Mouse (Mus musculus) right cerebral cortex, adult 18-20 months (tissue): ENCODE measurements around the gene Myo1g.

Source experiments
- DNase-seq: peaks from one replicate; pipeline ENCODE4 v3.0.0; 2022; ENCODE audit warnings: mixed read lengths

The Myo1g gene

GRCm38 (mm10) chr11:6520507-6521173 is at the start of gene Myo1g:
Gene Myo1g (minus strand): TSS chr11:6520965.
- DNase-seq = no peak

- no peak for DNase-seq
Measured at GRCm38 (mm10) chr11:6569410-6569777, 48.6 kb upstream of the Myo1g start.

DNA sequence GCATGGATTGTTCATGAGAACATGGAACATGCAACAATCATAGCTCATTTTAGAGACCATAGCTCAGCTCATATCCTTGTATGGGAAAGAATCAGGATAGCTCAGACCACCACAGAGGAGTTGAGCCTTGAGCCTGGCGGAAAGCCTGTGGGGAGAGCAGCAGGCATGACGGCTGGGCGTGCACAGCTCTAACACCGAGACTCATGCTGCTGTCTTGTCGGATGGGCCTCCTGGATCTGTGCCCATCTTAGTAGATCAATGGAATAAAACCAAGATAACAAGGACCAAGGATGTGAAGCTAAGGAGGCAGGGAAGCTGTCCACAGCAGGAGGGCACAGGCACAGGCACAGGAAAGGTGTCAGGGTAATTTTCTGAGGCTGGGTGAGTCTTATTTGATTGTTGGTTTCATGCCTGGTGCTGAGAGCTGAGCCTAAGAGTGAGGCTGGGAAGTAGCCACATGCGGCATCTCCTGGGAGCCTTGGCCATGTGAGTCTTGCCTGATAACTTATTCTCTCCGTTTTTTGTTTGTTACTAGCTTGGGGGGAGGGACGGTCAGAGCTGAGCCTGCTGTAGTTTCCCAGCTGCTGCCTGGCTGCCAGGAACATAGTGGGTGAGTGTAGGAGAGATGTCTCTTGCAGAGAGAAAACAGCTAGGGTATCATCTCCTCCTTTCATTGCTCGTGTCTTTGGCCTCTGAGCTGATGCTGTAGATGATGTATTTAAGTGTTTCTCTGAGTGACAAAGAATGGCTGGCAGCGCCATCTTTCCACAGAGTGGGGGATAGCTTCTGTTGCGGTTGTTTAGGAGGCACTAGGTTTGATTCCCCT is 48.0 kb upstream of the Myo1g start:
- DNase-seq = peak; percentile 74

DNA sequence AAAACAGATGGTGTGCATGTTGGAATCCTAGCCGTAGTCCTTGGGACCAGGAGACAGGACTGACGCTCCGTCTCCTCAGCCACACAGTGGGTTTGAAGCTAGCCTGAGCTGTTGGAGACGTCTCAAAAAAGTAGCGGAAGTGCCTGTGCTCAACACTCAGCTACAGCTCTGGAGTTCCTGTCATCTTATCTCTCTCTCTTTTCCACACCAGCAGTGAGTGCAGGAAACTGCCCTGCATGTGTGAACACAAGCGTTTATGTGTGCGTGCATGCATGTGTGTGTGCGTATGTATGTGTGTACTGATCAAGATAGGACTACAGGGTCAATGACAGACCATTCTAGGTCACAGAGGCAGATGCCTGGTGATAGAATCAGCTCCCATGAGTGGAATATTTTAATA is 47.2 kb upstream of the Myo1g start:
- no peak for DNase-seq

DNA sequence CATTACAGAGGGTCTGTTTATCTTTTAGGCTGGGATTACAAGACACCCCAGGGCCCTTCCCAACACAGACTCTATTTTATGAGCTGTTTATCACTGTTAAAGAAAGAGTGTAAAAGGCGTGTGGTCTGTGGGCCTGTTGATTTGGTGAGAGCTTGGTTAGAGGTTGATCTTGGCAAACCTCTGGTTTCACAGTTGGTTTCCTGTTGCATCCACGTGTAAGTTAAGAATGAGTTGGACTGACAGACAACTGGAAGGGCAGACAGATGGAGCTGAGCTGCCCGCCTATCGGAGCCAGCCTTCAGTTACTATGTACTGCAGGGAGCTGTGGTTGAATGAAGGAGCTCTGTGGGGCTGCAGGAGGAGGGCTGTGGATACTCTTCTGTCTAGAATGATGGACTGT is 45.7 kb upstream of the Myo1g start:
- DNase-seq = no peak

DNA sequence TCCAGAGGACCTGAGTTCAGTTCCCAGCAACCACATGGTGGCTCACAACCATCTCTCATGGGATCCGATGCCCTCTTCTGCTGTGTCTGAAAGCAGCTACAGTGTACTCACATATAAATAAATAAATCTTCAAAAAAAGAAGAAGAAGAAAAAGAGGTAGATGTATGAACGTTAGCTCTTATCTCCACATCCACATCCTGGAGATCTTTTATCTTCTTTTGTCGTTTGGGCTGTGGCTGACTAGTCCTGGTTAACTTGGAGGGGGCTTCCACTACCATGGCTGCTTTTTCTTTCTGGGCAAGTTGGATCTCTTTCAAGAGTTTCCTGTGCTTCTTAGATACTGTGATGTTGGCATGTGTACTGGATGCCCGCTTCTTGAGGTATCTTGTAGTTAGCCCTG is 42.4 kb upstream of the Myo1g start:
- no peak for DNase-seq

GRCm38 (mm10) chr11:6562359-6562758 is 41.6 kb upstream of the Myo1g start:
- no peak for DNase-seq

- DNase-seq = no peak
Measured at GRCm38 (mm10) chr11:6561474-6561873, 40.7 kb upstream of the Myo1g start.

GRCm38 (mm10) chr11:6560655-6561360 is 40.0 kb upstream of the Myo1g start:
- DNase-seq = no peak

GRCm38 (mm10) chr11:6559996-6560395 is 39.2 kb upstream of the Myo1g start:
- no peak for DNase-seq

GRCm38 (mm10) chr11:6558234-6558633 is 37.5 kb upstream of the Myo1g start:
- DNase-seq = no peak

DNA sequence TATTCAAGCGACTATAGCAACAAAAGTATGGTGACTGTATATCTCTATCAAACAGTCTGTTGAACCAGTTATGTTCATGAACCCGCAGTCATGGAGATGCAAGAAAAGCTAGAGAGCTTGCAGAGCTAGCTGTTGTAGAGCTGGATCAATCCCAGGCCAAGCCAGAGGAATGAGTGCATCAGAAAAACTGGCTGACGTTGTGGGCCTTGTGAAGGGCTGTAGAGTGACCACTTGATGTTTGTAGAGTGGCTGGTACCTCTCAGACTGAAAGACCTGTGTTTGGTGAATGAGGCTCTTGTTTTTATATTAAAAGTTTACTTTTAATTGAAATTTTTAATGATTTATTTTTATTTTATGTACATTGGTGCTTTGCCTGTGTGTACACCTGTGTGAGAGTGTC is 29.4 kb upstream of the Myo1g start:
- no peak for DNase-seq

GRCm38 (mm10) chr11:6549770-6550169 is 29.0 kb upstream of the Myo1g start:
- DNase-seq = no peak

GRCm38 (mm10) chr11:6547696-6548325 is 27.0 kb upstream of the Myo1g start:
- DNase-seq = no peak

DNA sequence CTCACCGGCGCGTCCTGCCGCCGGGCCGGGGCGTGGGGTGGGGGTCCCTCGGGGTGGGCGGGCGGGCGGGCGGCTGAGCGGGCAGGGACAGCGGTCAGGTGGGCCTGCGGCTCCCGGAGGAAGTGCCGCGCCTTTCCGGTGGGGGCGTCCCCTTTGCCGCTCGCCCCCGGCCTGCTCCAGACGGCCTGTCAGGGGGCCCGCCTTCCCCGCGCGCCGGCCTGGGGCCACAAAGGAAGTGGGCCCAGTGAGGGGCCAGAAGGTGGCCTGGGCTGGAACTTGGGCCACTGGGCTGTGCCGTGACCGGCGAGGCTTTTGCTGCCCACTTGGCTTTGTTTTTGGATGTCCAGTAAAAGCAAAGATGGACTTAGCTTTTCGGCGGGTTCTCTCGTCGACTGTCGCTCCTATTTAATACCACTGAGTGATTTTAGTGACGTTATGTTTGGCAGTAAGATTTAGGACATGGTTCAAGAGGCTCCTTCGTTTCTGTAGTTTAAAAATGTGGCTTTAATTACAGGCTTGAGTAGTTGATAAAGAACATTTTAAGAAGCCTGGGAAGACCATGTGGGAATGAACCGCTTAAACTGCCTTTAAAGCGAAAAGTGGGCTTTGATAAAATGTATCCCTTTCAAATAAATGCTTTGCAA is 26.4 kb upstream of the Myo1g start:
- DNase-seq = peak; percentile 36

GRCm38 (mm10) chr11:6546205-6547013 is 25.6 kb upstream of the Myo1g start, which contains the start of gene Ccm2:
Gene Ccm2 (plus strand): TSS chr11:6546887.
- DNase-seq = peak; percentile 95

DNA sequence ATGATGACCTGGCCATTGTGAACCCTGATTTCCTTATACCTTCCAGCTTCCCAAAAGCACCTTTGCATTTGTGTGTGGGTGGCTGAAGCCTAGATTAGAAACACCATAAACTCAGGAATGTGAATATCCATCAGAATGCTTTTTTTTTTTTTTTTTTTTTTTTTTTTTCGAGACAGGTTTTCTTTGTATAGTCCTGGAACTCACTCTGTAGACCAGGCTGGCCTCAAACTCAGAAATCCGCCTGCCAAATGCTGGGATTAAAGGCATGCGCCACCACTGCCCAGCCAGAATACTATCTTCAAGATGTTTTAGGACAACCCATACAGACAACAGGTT is 25.1 kb upstream of the Myo1g start:
- no peak for DNase-seq

DNA sequence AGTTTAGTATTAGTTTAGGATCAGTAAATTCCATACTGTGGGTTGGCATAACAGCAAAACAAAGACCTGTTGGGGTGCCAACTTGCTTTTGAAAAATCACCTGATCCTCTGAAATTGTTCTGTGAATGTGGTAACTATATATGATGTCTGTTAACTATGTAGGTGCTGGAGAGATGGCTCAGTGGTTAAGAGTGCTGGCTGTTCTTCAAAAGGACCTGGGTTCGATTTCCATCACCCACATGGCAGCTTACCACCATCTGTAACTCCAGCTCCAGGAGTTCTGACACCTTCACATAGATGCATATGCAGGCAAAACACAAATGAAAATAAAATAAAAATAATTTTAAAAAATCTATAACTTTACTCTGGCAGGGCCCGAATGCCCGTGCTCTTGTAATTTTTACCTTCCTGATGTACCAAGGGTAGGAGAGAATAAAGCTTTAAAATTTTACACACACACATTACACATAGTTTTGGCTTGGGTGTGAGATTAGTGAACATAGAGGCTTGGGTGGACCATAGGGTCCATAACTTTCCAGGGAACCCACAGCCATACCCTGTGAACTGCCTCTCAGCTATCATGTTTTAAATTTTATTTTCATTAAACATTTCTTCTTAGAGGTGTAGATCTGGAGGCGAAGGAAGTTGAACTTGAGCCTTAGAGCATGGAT is 24.6 kb upstream of the Myo1g start:
- no peak for DNase-seq

GRCm38 (mm10) chr11:6544683-6545082 is 23.9 kb upstream of the Myo1g start:
- DNase-seq = no peak

GRCm38 (mm10) chr11:6530746-6531145 is 10.0 kb upstream of the Myo1g start:
- DNase-seq = no peak

GRCm38 (mm10) chr11:6529961-6530360 is 9.2 kb upstream of the Myo1g start:
- DNase-seq = no peak
